ENCODE assay signal across 7 mouse cellular contexts in genomic region chr1:177983582-177983981, GRCm38 (mm10). TPM values are rescaled to one million over a fixed set of nuclear protein-coding genes. Genes with fewer than 3 reads are reported as not detected.
DNase-seq lines count a peak whose midpoint lies in the region; ATAC-seq and TF ChIP-seq lines count a peak whose summit lies in the region.
"Not testable (repeated sequence)": the region's sequence is repeated elsewhere in the genome, so short reads cannot be mapped to it uniquely, and the experiment has no call there.

No protein-coding gene starts in this region.

- DNase-seq in heart, embryonic 10.5 days (ENCODE audit: low spot score) = peak; percentile 79

- peak overlapping the region; percentile 59 for H3K9ac ChIP-seq in limb, embryonic 13.5 days
- H3K9ac ChIP-seq in neural tube, embryonic 14.5 days (replicated peaks; ENCODE audit: low read depth, low read length) = peak overlapping the region; percentile 52

- not testable (repeated sequence) for TF ChIP-seq CTCF in bone marrow, adult 2 months (IDR thresholded peaks at IDR 0.05; ENCODE audit: control insufficient read depth, insufficient read depth, low read length)

- not testable (repeated sequence) for H3K27me3 ChIP-seq in erythroblast, embryonic 14.5 days (ENCODE audit: control insufficient read depth); heart, embryonic 10.5 days (ENCODE audit: insufficient read depth, poor library complexity, severe bottlenecking); limb, embryonic 13.5 days; neural tube, embryonic 14.5 days (ENCODE audit: control insufficient read depth, insufficient read depth, low read length)

- not testable (repeated sequence) for TF ChIP-seq POLR2A in bone marrow, adult 2 months (IDR thresholded peaks at IDR 0.05; ENCODE audit: borderline replicate concordance, control insufficient read depth, low read depth, low read length)

- peak overlapping the region; percentile 68 for H3K4me3 ChIP-seq in bone marrow, adult 2 months (replicated peaks; ENCODE audit: control insufficient read depth, low read depth, low read length)
- peak overlapping the region; percentile 59 for H3K4me3 ChIP-seq in erythroblast, embryonic 14.5 days (replicated peaks)
- H3K4me3 ChIP-seq in heart, embryonic 10.5 days = peak overlapping the region; percentile 65
- H3K4me3 ChIP-seq in limb, embryonic 13.5 days = peak overlapping the region; percentile 64
- H3K4me3 ChIP-seq in neural tube, embryonic 14.5 days (ENCODE audit: low read depth, low read length) = peak overlapping the region; percentile 51

- H3K36me3 ChIP-seq in erythroblast, embryonic 14.5 days (ENCODE audit: control insufficient read depth); heart, embryonic 10.5 days; limb, embryonic 13.5 days; neural tube, embryonic 14.5 days (ENCODE audit: control insufficient read depth, insufficient read depth, low read length): not testable (repeated sequence)

- 1% methylated on average over 25 of the region's 41 CpGs for WGBS in bone marrow, adult 2 months
- 1% methylated on average over 27 of the region's 41 CpGs for WGBS in heart, embryonic 10.5 days
- WGBS in limb, embryonic 13.5 days = under 1% methylated on average over 18 of the region's 41 CpGs
- WGBS in neural tube, embryonic 14.5 days = under 1% methylated on average over 26 of the region's 41 CpGs

- H3K9me3 ChIP-seq in erythroblast, embryonic 14.5 days (ENCODE audit: control insufficient read depth, low read length); heart, embryonic 10.5 days; limb, embryonic 13.5 days; neural tube, embryonic 14.5 days (ENCODE audit: control insufficient read depth, low read length): not testable (repeated sequence)

- peak; percentile 25 for ATAC-seq in inflammation-experienced regulatory T-cells, adult 6 months
- ATAC-seq in limb, embryonic 13.5 days (ENCODE audit: low FRiP score, low read depth) = peak; percentile 45
- peak; percentile 24 for ATAC-seq in megakaryocyte, adult 5-6 weeks (ENCODE audit: poor library complexity, severe bottlenecking)
- peak; percentile 65 for ATAC-seq in neural tube, embryonic 14.5 days (ENCODE audit: low read depth)

- peak overlapping the region; percentile 62 for H3K4me2 ChIP-seq in limb, embryonic 13.5 days (replicated peaks)
- H3K4me2 ChIP-seq in neural tube, embryonic 14.5 days (ENCODE audit: low read depth, low read length) = peak overlapping the region; percentile 46

- H3K4me1 ChIP-seq in bone marrow, adult 2 months (ENCODE audit: control insufficient read depth, insufficient read depth, low read length); erythroblast, embryonic 14.5 days (ENCODE audit: control insufficient read depth); heart, embryonic 10.5 days; limb, embryonic 13.5 days; neural tube, embryonic 14.5 days (ENCODE audit: control insufficient read depth, insufficient read depth, low read length): not testable (repeated sequence)

- not testable (repeated sequence) for H3K27ac ChIP-seq in bone marrow, adult 2 months (ENCODE audit: control insufficient read depth, insufficient read depth, low read depth, low read length, poor library complexity); limb, embryonic 13.5 days
- peak overlapping the region; percentile 81 for H3K27ac ChIP-seq in heart, embryonic 10.5 days
- peak overlapping the region; percentile 44; the same call in 1 of the 2 replicates for H3K27ac ChIP-seq in neural tube, embryonic 14.5 days (ENCODE audit: low read depth, low read length)

RNA-seq across cellular contexts. Expression of gene Catspere2, which starts 0.4 kb away (rescaled TPM):
- not detected in 2 replicates for polyA plus RNA-seq in bone marrow, adult 2 months (2011; ENCODE audit: insufficient read depth, insufficient read length, low replicate concordance, missing spikeins)
- polyA plus RNA-seq in erythroblast, embryonic 14.5 days (2012) = not detected in 2 replicates
- polyA plus RNA-seq in heart, embryonic 10.5 days (2016; fragmentation: Nextera tagmentation; extraction: Ambion mirVana) = 0.07 and 0.15 TPM in 2 replicates
- not detected for polyA plus RNA-seq in inflammation-experienced regulatory T-cells, adult 6 months (2017; shearing (Covaris generic))
- polyA plus RNA-seq in limb, embryonic 13.5 days (2015; fragmentation: Nextera tagmentation; extraction: Ambion mirVana) = 0.27 and 0.47 TPM in 2 replicates
- total RNA-seq in megakaryocyte, adult 5-6 weeks (2015) = not detected in 2 replicates
- total RNA-seq in megakaryocyte, adult 5-6 weeks (2017) = not detected in 2 replicates
- polyA plus RNA-seq in neural tube, embryonic 14.5 days (2014; fragmentation: Nextera tagmentation; extraction: Ambion mirVana) = 0.44 and 0.59 TPM in 2 replicates
